Mouse (Mus musculus): ENCODE measurements around the gene Itga4. TPM values are rescaled to one million over a fixed set of nuclear protein-coding genes. Genes with fewer than 3 reads are reported as not detected.

Gene Itga4
- polyA plus RNA-seq, 2 experiments = 18.6 to 27.6 TPM

DNA sequence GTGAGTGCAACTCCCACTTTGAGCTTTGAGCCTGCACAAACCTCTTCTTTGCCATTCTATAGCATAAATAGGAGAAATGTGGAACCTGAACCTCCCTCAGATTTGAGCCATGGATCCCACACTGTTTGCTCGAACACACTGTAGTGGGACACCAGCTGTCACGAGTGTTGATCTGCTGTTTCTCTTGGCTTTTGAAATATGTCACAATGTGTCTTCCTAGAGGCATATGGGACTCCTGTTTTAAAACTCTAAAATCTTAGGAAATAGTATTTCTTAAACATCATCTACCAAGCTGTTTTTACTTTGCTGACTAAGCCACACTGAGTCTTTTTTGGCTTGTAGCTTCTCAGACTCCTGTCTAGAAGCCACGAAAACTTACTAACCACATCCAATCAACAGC, 102.6 kb downstream of the Itga4 start:
- Histone ChIP-seq H3K27ac (no peak overlapping the region), H3K4me2 (ENCODE audit: low read depth) (no peak overlapping the region), H3K4me3 (ENCODE audit: insufficient read depth in 1 of 2, low read depth in 2 of 2, low read length in 2 of 2) (no peak overlapping the region), H3K27me3 (ENCODE audit: control insufficient read depth, insufficient read depth, low read length) (no peaks in the 10 kb centered on the region), H3K4me1 (replicated peaks; ENCODE audit: control insufficient read depth in 2 of 2, insufficient read depth in 2 of 2, low read length in 1 of 2) (no peaks in the 10 kb centered on the region), H3K9ac (replicated peaks) (no peak overlapping the region), H3K9me3 (ENCODE audit: control insufficient read depth, low read length) (no peaks in the 10 kb centered on the region), H3K36me3 (replicated peaks; ENCODE audit: control insufficient read depth, insufficient read depth, low read depth) (no peaks in the 10 kb centered on the region)
- WGBS (ENCODE audit: insufficient replicate concordance) = 59% methylated on average over 3 of the region's 3 CpGs
- ATAC-seq (ENCODE audit: insufficient read depth) (no peak), DNase-seq (ENCODE audit: low read depth in 3 of 3, low spot score in 3 of 3) (no peak)
- TF ChIP-seq CTCF (IDR thresholded peaks at IDR 0.05; ENCODE audit: low read depth) = no peak
- no peak for TF ChIP-seq EP300 (IDR thresholded peaks at IDR 0.05; ENCODE audit: low read depth)

DNA sequence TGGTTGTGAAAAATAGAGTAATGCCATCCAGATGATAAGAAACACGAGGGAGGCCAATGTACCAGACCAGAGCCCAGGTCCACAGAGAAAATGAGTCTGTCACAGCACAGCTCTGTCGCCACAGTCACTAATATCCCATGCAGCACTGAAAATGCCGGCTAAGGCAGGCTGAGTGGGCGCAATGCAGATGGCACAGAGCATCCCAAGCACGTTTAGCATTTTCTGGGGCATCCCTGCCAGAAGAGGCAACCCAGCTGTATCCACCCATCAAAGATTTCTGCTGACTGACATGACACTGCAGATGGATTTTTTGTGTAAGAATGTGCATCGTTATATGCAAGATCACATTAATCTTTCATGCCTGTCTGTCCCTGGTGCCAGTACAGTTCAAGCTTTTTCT, 106.8 kb downstream of the Itga4 start:
- Histone ChIP-seq H3K27ac (no peak overlapping the region), H3K4me2 (ENCODE audit: low read depth) (no peak overlapping the region), H3K9ac (replicated peaks) (no peak overlapping the region), H3K9me3 (ENCODE audit: control insufficient read depth, low read length) (no peaks in the 10 kb centered on the region), H3K4me3 (ENCODE audit: insufficient read depth in 1 of 2, low read depth in 2 of 2, low read length in 2 of 2) (no peak overlapping the region), H3K36me3 (replicated peaks; ENCODE audit: control insufficient read depth, insufficient read depth, low read depth) (no peaks in the 10 kb centered on the region), H3K4me1 (replicated peaks; ENCODE audit: control insufficient read depth in 2 of 2, insufficient read depth in 2 of 2, low read length in 1 of 2) (no peaks in the 10 kb centered on the region), H3K27me3 (ENCODE audit: control insufficient read depth, insufficient read depth, low read length) (no peaks in the 10 kb centered on the region)
- WGBS (ENCODE audit: insufficient replicate concordance) = 47% methylated on average over 6 of the region's 6 CpGs
- ATAC-seq (ENCODE audit: insufficient read depth) (no peak), DNase-seq (ENCODE audit: low read depth in 3 of 3, low spot score in 3 of 3) (no peak)
- no peak for TF ChIP-seq CTCF (IDR thresholded peaks at IDR 0.05; ENCODE audit: low read depth)
- TF ChIP-seq EP300 (IDR thresholded peaks at IDR 0.05; ENCODE audit: low read depth) = no peak

DNA sequence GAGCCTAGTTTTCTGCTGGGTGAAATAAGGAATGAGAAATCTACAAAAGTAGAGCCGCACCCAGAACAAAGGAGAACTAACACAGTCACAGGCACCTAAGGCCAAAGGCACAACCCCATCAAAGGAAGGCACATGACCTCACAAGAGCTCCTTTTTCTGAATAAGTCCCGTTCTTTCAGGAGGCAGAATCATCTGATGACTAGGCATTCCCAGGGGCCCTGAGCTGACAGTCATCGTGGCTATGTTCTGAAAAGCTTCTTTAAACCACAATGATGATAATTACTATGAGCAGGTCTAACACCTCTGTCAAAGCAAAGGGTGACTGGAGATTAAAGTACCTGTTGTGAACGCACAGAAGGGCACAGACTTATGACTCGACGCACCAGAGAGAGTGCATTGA, 108.7 kb downstream of the Itga4 start:
- Histone ChIP-seq H3K36me3 (replicated peaks; ENCODE audit: control insufficient read depth, insufficient read depth, low read depth) (no peaks in the 10 kb centered on the region), H3K4me2 (ENCODE audit: low read depth) (no peak overlapping the region), H3K27ac (no peak overlapping the region), H3K9ac (replicated peaks) (no peak overlapping the region), H3K4me3 (ENCODE audit: insufficient read depth in 1 of 2, low read depth in 2 of 2, low read length in 2 of 2) (no peak overlapping the region), H3K9me3 (ENCODE audit: control insufficient read depth, low read length) (no peaks in the 10 kb centered on the region), H3K27me3 (ENCODE audit: control insufficient read depth, insufficient read depth, low read length) (no peaks in the 10 kb centered on the region), H3K4me1 (replicated peaks; ENCODE audit: control insufficient read depth in 2 of 2, insufficient read depth in 2 of 2, low read length in 1 of 2) (no peaks in the 10 kb centered on the region)
- WGBS (ENCODE audit: insufficient replicate concordance) = 50% methylated on average over 6 of the region's 6 CpGs
- DNase-seq (ENCODE audit: low read depth in 3 of 3, low spot score in 3 of 3) (no peak), ATAC-seq (ENCODE audit: insufficient read depth) (no peak)
- no peak for TF ChIP-seq CTCF (IDR thresholded peaks at IDR 0.05; ENCODE audit: low read depth)
- TF ChIP-seq EP300 (IDR thresholded peaks at IDR 0.05; ENCODE audit: low read depth) = no peak

DNA sequence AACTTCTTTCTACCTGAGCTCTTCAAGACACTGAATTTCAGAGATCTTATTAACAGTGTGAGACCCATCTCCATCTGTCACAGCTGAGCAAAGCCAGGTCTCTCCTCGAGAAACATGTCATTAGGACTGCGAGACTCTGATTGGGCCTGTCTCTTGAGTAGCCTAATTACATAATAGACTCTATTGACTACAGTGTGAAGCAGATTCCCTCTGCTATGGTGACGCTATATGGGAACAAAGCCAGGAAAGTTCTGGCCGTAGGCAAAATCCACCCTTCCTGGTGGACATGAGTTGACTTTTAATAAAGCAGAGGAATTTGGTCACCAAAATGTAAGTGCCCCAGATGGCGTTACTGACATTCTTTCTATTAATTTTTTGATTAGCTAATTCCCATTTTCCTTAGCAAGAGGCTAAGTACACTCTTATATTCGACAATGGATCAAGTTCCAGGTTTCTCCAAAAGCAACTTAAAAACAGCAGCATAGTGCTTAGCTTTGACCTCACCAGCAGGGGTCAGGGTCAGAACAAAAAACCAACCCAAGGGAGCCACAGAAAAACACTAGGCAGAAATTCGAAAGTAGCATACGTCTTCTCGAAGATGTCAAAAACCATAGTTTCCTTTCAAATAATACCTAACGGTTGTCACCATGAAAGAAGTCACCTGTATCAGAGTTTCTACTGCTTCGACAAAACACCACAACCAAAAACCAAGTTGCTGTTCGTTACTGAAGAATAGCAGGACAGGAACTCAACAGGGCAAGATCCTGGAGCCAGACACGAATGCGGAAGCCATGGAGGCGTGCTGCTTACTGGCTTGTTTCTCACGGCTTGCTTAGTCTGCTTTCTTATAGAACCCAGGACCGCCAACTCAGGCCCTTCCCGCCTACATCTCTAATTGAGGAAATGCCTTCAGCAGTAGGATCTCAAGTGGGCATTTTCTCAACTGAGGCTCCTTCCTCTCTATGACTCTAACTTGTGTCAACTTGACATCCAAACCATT, 112.5 kb downstream of the Itga4 start:
- H3K27ac ChIP-seq = no peak overlapping the region
- 52% methylated on average over 18 of the region's 18 CpGs for WGBS (ENCODE audit: insufficient replicate concordance)
- H3K4me3 ChIP-seq (ENCODE audit: insufficient read depth in 1 of 2, low read depth in 2 of 2, low read length in 2 of 2) = no peak overlapping the region
- H3K27me3 ChIP-seq (ENCODE audit: control insufficient read depth, insufficient read depth, low read length) = no peaks in the 10 kb centered on the region
- no peak overlapping the region for H3K9ac ChIP-seq (replicated peaks)
- H3K9me3 ChIP-seq (ENCODE audit: control insufficient read depth, low read length) = no peaks in the 10 kb centered on the region
- H3K4me1 ChIP-seq (replicated peaks; ENCODE audit: control insufficient read depth in 2 of 2, insufficient read depth in 2 of 2, low read length in 1 of 2) = peaks cover 0 to 5% of the 10 kb centered on the region in 2 experiments; a peak in 1 of 4 replicates
- TF ChIP-seq CTCF (IDR thresholded peaks at IDR 0.05; ENCODE audit: low read depth) (no peak), EP300 (IDR thresholded peaks at IDR 0.05; ENCODE audit: low read depth) (no peak)
- no peaks in the 10 kb centered on the region for H3K36me3 ChIP-seq (replicated peaks; ENCODE audit: control insufficient read depth, insufficient read depth, low read depth)
- ATAC-seq (ENCODE audit: insufficient read depth) = no peak
- no peak overlapping the region for H3K4me2 ChIP-seq (ENCODE audit: low read depth)
- DNase-seq (ENCODE audit: low read depth in 3 of 3, low spot score in 3 of 3) = no peak

DNA sequence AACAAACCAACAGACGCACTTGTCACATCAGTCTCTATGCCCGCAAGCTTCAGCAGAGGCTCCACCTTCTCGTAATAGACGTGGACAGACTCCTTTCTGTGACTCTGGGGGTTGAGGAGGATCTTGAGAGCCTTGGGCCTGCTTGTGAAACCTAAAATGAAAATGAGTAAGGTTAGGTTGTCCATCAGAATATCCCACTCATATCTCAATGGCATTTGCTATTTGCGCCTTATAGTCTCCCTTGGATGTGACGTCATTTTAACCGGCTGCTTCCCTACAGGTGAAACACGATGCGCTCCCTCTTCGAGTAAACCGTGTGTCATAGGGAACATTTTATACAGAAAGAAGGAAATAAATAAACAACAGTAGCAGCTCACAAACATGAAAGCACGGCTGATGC, 113.4 kb downstream of the Itga4 start:
- no peak overlapping the region for H3K4me3 ChIP-seq (ENCODE audit: insufficient read depth in 1 of 2, low read depth in 2 of 2, low read length in 2 of 2)
- ATAC-seq (ENCODE audit: insufficient read depth) = no peak

More for the DNA sequence above, 113.4 kb downstream of the Itga4 start:
- Histone ChIP-seq H3K36me3 (replicated peaks; ENCODE audit: control insufficient read depth, insufficient read depth, low read depth) (no peaks in the 10 kb centered on the region), H3K4me2 (ENCODE audit: low read depth) (0 out of 2 replicates have a peak overlapping the region, but pooled peaks have one; percentile 13), H3K27ac (no peak overlapping the region), H3K4me1 (replicated peaks; ENCODE audit: control insufficient read depth in 2 of 2, insufficient read depth in 2 of 2, low read length in 1 of 2) (peaks cover 0 to 5% of the 10 kb centered on the region in 2 experiments; a peak in 1 of 4 replicates), H3K9me3 (ENCODE audit: control insufficient read depth, low read length) (no peaks in the 10 kb centered on the region), H3K9ac (replicated peaks) (no peak overlapping the region), H3K27me3 (ENCODE audit: control insufficient read depth, insufficient read depth, low read length) (no peaks in the 10 kb centered on the region)
- DNase-seq (ENCODE audit: low read depth in 3 of 3, low spot score in 3 of 3) = no peak
- no peak for TF ChIP-seq CTCF (IDR thresholded peaks at IDR 0.05; ENCODE audit: low read depth)
- no peak for TF ChIP-seq EP300 (IDR thresholded peaks at IDR 0.05; ENCODE audit: low read depth)
- 73% methylated on average over 12 of the region's 12 CpGs for WGBS (ENCODE audit: insufficient replicate concordance)

All from liver, embryonic 14.5 days (tissue).